Mouse (Mus musculus) kidney, embryonic 16.5 days (tissue): ENCODE data around the gene Sik3. TPM values are rescaled to one million over a fixed set of nuclear protein-coding genes. Genes with fewer than 3 reads are reported as not detected.

Experiments used
- ATAC-seq: fragments of 200-750 bp; cut with Nextera tagmentation; 2 replicates; pipeline ENCODE4 v1.8.0; 2017; ENCODE audit warnings: moderate TSS enrichment; ENCODE audit not compliant: low FRiP score, low TSS enrichment
- H3K27ac ChIP-seq: fragments of 300-500 bp; sonication (generic); 2 replicates; pipeline ENCODE4 v1.5.1; 2014; ENCODE audit warnings: low read length
- H3K27me3 ChIP-seq: fragments of 300-500 bp; sonication (generic); 2 replicates; pipeline ENCODE4 v1.6.1; 2014; ENCODE audit warnings: low read length, control low read depth, mixed read lengths; ENCODE audit not compliant: insufficient read depth
- H3K36me3 ChIP-seq: fragments of 300-500 bp; sonication (generic); 2 replicates; pipeline ENCODE4 v1.6.1; 2014; ENCODE audit warnings: low read length, control low read depth, mixed read lengths; ENCODE audit not compliant: insufficient read depth
- H3K4me1 ChIP-seq: fragments of 300-500 bp; sonication (generic); 2 replicates; pipeline ENCODE4 v1.6.1; 2014; ENCODE audit warnings: low read length, control low read depth, mixed read lengths; ENCODE audit not compliant: insufficient read depth
- H3K4me2 ChIP-seq: fragments of 300-500 bp; sonication (generic); replicated peaks from 2 replicates; pipeline ENCODE4 v1.6.1; 2014; ENCODE audit warnings: low read depth, low read length
- H3K4me3 ChIP-seq: fragments of 300-500 bp; sonication (generic); 2 replicates; pipeline ENCODE4 v1.5.1; 2014; ENCODE audit warnings: mild to moderate bottlenecking, low read length
- H3K9ac ChIP-seq: fragments of 300-500 bp; sonication (generic); replicated peaks from 2 replicates; pipeline ENCODE4 v1.6.1; 2014; ENCODE audit warnings: low read length
- H3K9me3 ChIP-seq: fragments of 300-500 bp; sonication (generic); 2 replicates; pipeline ENCODE4 v1.6.1; 2016; ENCODE audit warnings: low read length, control low read depth
- WGBS: fragments of 180-500 bp; shearing (Covaris S2); extraction: QIAGEN DNeasy Blood & Tissue Kit; methylation state at CpG from one replicate; pipeline ENCODE4 v1.1.7; 2014; 5-methylcytosine and 5-hydroxymethylcytosine counted together
- polyA plus RNA-seq: library from polyadenylated mRNA; unstranded; fragments of >200 nt; fragmentation: Nextera tagmentation; extraction: Ambion mirVana; gene quantifications from 2 replicates; pipeline ENCODE4 v1.2.1, GENCODE M21; 2015

Gene Sik3
- polyA plus RNA-seq, 1 experiment from 2014 or later, result 5.2 TPM

DNA sequence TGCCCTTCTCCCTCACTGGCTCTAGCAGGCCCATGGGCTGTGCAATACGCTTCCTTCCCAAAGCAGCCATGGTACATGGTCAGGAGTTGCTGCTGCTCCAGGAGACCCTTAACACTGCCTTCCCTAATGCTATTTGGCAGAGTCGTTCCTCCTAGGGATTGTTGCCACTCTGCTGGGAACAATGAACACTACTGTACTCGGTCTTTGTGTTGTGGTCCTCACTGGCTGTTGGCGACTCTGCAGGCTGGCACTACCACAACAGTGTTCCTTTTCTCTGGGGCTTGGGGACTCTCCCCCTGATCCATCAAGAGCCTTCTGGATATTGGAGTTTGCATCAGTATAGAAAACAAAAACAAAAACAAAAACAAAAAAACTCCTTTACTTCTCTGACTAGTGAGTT, 13.6 kb upstream of the Sik3 start:
- ATAC-seq, result no peak
- Histone ChIP-seq H3K9me3 (no peaks in the 10 kb centered on the region), H3K4me1 (peaks cover 4% of the 10 kb centered on the region; the same call in 1 of the 2 replicates), H3K4me3 (no peak overlapping the region), H3K4me2 (no peak overlapping the region), H3K36me3 (no peaks in the 10 kb centered on the region), H3K27ac (no peak overlapping the region), H3K27me3 (no peaks in the 10 kb centered on the region), H3K9ac (no peak overlapping the region)
- 81% methylated on average over 4 of the region's 4 CpGs for WGBS

DNA sequence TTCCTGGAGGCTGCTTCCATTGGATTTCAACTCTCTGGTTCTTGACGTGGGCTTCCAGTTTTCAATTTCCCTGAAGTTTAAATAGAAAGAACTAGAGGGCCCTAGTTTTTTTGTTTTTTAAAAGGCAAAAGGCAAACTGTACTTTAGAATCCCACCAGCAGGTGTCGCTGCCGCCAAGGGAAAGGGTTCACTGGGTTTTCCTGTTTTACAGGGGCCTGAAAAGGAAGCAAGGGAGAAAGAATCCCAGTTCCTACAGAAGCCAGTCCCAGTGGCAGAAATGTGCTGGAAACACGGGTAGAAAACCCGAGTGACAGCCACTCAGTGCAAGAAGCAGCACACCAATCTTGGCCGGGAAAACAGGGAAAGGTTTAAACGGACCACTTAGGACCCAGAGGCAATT, 8.9 kb upstream of the Sik3 start:
- no peak for ATAC-seq
- Histone ChIP-seq H3K4me1 (peaks cover 2% of the 10 kb centered on the region; the same call in 1 of the 2 replicates), H3K36me3 (no peaks in the 10 kb centered on the region), H3K9me3 (no peaks in the 10 kb centered on the region), H3K4me2 (0 out of 2 replicates have a peak overlapping the region, but pooled peaks have one; percentile 2), H3K9ac (0 out of 2 replicates have a peak overlapping the region, but pooled peaks have one; percentile 45), H3K4me3 (no peak overlapping the region), H3K27me3 (no peaks in the 10 kb centered on the region), H3K27ac (no peak overlapping the region)
- 11% methylated on average over 7 of the region's 7 CpGs for WGBS

DNA sequence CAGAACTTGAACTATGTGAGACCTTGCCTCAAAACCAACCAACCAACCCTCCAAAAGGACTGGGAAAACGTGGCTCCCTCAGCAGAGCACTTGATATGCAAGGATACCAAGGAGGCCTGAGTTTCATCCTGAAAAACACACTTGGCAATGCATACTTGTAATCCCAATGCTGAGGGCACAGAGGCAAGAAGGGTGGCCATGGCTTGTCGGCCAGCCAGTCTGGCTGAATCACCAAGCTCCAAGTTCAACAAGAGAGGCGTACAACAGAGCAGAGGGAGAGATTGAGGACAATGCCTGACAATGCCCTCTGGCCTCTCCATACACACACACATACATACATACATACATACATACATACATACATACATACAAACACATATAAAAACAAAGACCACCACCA, 8.1 kb upstream of the Sik3 start:
- Histone ChIP-seq H3K9ac (no peak overlapping the region), H3K9me3 (no peaks in the 10 kb centered on the region), H3K4me1 (peaks cover 2% of the 10 kb centered on the region; the same call in 1 of the 2 replicates), H3K4me2 (no peak overlapping the region), H3K36me3 (no peaks in the 10 kb centered on the region), H3K27ac (no peak overlapping the region), H3K4me3 (no peak overlapping the region), H3K27me3 (no peaks in the 10 kb centered on the region)
- ATAC-seq, result no peak
- WGBS, result 65% methylated on average over 3 of the region's 3 CpGs

DNA sequence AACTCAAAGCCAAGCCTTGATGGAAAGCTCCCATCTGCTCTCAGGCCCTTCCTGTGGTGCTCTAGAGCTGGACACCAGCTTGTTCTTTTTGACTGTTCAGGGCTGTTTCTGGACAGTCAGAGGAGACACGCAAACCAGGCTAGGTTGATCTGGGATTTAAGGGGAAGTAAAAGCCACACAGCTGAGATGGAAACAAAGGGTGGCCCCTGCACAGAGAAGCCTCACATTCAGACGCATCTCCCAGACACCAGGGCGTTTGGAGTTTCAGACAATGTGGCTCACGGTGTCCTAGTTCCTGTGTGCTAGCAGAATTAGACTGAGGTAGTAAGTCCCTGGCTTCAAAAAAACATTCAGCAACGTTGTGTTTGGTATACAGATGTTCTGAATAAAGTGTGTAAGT, 6.4 kb upstream of the Sik3 start:
- Histone ChIP-seq H3K27me3 (no peaks in the 10 kb centered on the region), H3K36me3 (no peaks in the 10 kb centered on the region), H3K27ac (no peak overlapping the region), H3K4me3 (no peak overlapping the region), H3K9ac (no peak overlapping the region), H3K4me2 (no peak overlapping the region), H3K9me3 (no peaks in the 10 kb centered on the region), H3K4me1 (peaks cover 4% of the 10 kb centered on the region)
- 66% methylated on average over 5 of the region's 5 CpGs for WGBS
- no peak for ATAC-seq

DNA sequence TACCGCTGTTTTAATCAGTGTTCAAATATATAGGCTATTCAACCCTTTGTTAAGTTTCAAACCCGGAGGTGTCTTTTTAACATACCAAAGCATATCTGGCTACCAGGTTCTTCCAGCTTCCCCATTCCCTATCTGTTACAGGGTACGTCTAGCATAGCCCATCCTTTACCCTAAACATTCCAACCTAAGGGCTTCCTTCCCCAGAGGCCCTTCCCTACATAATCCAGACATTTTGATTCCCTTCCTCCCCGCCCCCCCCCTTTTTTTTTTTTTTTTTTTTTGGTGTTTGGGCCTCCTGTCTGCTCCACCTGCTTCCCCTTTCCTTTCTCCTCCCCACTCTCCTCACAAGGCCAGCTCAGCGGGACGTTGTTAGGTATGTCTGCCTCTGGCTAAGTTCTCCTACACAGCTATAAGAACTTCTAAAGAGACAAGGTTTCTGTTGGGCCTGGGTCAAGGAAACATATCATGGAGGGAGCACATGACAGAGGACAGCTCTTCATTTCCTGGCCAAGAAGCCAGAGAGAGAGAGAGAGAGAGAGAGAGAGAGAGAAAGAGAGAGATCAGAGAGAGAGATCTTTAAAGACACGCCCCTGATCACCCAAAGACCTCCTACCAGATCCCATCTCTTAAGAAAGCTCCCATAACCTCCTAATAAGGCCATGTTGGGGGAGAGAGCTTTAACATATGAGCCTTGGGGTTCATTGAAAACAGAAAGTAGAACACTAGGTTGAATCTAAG, 3.5 kb upstream of the Sik3 start:
- H3K4me1 ChIP-seq, result peaks cover 17% of the 10 kb centered on the region
- H3K9ac ChIP-seq, result no peak overlapping the region
- ATAC-seq, result no peak
- no peak overlapping the region for H3K4me3 ChIP-seq
- no peaks in the 10 kb centered on the region for H3K9me3 ChIP-seq
- WGBS, result 85% methylated on average over 6 of the region's 7 CpGs
- H3K27me3 ChIP-seq, result no peaks in the 10 kb centered on the region
- H3K36me3 ChIP-seq, result no peaks in the 10 kb centered on the region
- H3K4me2 ChIP-seq, result no peak overlapping the region
- no peak overlapping the region for H3K27ac ChIP-seq

DNA sequence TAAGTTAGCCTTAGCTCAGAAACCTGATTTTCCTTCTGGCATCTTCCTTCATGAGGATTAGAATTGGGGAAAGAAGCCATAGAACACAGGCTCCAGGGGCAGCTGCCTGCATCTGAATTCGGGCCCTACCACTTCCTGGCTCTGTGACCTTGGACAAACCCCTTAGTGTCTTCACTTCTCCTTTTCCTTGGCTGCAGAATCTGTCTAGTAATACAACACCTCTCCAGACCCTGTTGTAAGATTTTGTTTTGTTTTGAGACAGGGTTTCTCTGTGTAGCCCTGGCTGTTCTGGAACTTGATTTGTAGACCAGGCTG, 3.0 kb upstream of the Sik3 start:
- Histone ChIP-seq H3K27ac (no peak overlapping the region), H3K4me2 (no peak overlapping the region), H3K36me3 (no peaks in the 10 kb centered on the region), H3K27me3 (no peaks in the 10 kb centered on the region), H3K9ac (no peak overlapping the region), H3K9me3 (no peaks in the 10 kb centered on the region), H3K4me1 (peaks cover 22% of the 10 kb centered on the region), H3K4me3 (no peak overlapping the region)
- no peak for ATAC-seq
- WGBS, result 19% methylated on average over 1 of the region's 1 CpGs

DNA sequence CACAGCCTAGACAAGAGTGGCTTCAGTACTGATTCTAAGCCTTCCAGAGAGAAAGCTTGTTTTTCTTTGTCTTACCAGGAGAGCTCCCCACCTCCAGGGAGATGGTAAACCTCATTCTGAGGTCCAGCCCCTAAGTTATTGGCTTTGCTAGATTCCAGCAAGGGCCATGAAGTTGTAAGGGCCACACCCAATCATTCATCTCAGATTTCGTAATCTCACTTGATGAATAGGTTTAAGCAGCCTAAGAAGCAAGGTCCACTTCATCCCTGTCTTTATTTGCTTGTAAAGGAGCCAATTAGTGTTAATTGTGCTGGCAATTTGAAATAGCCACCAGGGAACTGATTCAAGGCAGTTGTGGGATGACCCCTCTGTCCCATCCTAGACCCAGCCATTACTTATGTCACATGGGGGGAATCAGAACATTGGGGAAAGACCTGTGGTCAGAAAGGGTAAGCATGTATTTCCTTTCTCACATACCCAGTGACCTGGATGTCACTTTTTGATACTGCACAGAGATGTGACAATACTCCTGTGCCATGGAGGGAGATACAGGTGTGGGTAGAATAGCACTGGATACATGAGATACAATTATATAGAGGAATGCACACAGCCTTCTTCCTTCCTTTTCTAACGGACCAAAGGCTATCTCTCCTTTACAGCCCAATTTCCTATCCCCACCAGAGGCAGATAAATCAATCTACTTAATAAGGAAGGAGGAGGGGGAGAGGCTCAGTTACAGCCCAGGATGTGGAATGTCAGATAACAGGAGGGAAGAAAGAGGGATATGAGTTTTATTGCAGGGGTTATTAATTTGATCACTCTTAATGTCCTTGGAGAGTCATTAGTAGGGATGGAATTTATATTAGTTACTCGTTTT, 1.3 kb upstream of the Sik3 start:
- H3K27me3 ChIP-seq, result no peaks in the 10 kb centered on the region
- peak overlapping the region; percentile 94; the same call in 1 of the 2 replicates for H3K27ac ChIP-seq
- H3K4me3 ChIP-seq, result peak overlapping the region; percentile 97
- ATAC-seq, result no peak
- H3K4me2 ChIP-seq, result peak overlapping the region; percentile 70
- peaks cover 36% of the 10 kb centered on the region for H3K4me1 ChIP-seq
- H3K9ac ChIP-seq, result peak overlapping the region; percentile 93; the same call in 1 of the 2 replicates
- 23% methylated on average over 3 of the region's 3 CpGs for WGBS
- H3K9me3 ChIP-seq, result no peaks in the 10 kb centered on the region
- H3K36me3 ChIP-seq, result no peaks in the 10 kb centered on the region

DNA sequence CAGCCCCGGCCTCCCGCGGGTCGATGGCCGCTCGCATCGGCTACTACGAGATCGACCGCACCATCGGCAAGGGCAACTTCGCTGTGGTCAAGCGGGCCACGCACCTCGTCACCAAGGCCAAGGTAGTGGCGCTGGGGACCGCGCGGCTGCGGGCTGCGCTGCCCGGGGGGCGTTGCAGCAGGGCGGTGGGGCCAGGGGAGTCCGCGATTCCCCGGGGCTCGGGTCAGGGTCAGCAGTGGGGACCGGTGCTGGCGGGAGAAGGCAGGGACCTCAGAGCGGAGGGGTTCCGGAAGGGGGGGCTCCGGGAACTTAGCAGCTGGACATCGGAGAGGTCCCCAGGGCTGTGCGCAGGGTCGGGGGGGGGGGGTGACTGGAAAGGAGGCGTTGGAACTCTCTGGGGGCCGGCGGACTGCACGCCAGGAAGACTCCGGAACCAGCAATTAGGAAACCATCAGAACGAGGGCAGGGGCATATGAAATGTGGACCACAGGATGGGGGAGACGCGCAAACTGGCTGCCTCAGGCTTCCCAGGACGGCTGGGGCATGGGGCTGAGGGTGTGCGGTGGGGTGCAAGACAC, 478 bp downstream of the Sik3 start:
- Histone ChIP-seq H3K4me3 (peak overlapping the region; percentile 97), H3K27me3 (no peaks in the 10 kb centered on the region), H3K9me3 (no peaks in the 10 kb centered on the region), H3K4me2 (peak overlapping the region; percentile 78), H3K27ac (peak overlapping the region; percentile 94), H3K4me1 (peaks cover 36% of the 10 kb centered on the region), H3K36me3 (no peaks in the 10 kb centered on the region), H3K9ac (peak overlapping the region; percentile 93)
- WGBS, result under 1% methylated on average over 45 of the region's 46 CpGs
- peak; percentile 72 for ATAC-seq

DNA sequence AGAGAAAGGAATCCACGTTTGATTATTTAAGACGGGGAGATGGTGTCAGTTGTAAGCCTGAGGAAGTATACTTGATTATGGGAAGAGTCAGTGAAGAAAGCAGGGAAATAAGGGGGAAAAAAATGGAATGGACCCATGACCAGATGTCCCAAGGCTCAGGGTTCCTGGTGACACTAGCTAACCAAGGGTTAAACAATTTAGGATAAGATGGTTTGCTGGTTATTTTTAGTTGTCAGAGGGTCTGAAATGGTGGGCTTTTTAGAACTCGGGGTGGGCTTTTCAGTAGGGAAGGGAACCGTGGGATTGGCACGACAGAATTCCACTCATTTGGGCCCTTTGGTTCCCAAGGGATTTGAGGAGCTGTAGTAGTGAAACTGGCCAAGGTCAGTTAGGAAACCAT, 996 bp downstream of the Sik3 start:
- H3K9me3 ChIP-seq, result no peaks in the 10 kb centered on the region
- under 1% methylated on average over 5 of the region's 5 CpGs for WGBS
- peak overlapping the region; percentile 97 for H3K4me3 ChIP-seq
- H3K4me1 ChIP-seq, result peaks cover 36% of the 10 kb centered on the region
- no peak for ATAC-seq
- peak overlapping the region; percentile 78 for H3K4me2 ChIP-seq
- H3K9ac ChIP-seq, result peak overlapping the region; percentile 93
- H3K36me3 ChIP-seq, result no peaks in the 10 kb centered on the region
- H3K27ac ChIP-seq, result peak overlapping the region; percentile 94
- no peaks in the 10 kb centered on the region for H3K27me3 ChIP-seq
